Mouse (Mus musculus): ENCODE results near the gene Ints1. TPM values are rescaled to one million over a fixed set of nuclear protein-coding genes. Genes with fewer than 3 reads are reported as not detected.

Gene Ints1
- polyA plus RNA-seq, 1 experiment, result 40.1 TPM

GRCm38 (mm10) chr5:139796001-139796620, 20.6 kb upstream of the Ints1 start:
- WGBS, result 60% methylated on average over 9 of the region's 9 CpGs
- H3K27me3 ChIP-seq (replicated peaks; ENCODE audit: control insufficient read depth, insufficient read depth, low read length), result no peaks in the 10 kb centered on the region
- peak overlapping the region; percentile 99 for H3K27ac ChIP-seq (ENCODE audit: insufficient read depth, low read depth, low read length)
- peaks cover 48% of the 10 kb centered on the region for H3K4me1 ChIP-seq (ENCODE audit: control insufficient read depth, insufficient read depth, low read length)
- TF ChIP-seq POLR2A (IDR thresholded peaks at IDR 0.05; ENCODE audit: low read depth, low read length) (no peak), CTCF (conservative IDR thresholded peaks at IDR 0.05; ENCODE audit: insufficient read depth, insufficient read length, low read depth, low read length) (no peak)
- H3K4me3 ChIP-seq (ENCODE audit: insufficient read depth, low read depth, low read length), result no peak overlapping the region
- no peak for DNase-seq
- H3K36me3 ChIP-seq (ENCODE audit: control insufficient read depth, insufficient read depth, low read length), result no peaks in the 10 kb centered on the region; the same call in none of the 2 replicates

GRCm38 (mm10) chr5:139794938-139795337, 19.5 kb upstream of the Ints1 start:
- peak; percentile 39 for DNase-seq
- 34% methylated on average over 10 of the region's 10 CpGs for WGBS
- TF ChIP-seq POLR2A (IDR thresholded peaks at IDR 0.05; ENCODE audit: low read depth, low read length), result no peak
- no peak for TF ChIP-seq CTCF (conservative IDR thresholded peaks at IDR 0.05; ENCODE audit: insufficient read depth, insufficient read length, low read depth, low read length)
- H3K4me1 ChIP-seq (ENCODE audit: control insufficient read depth, insufficient read depth, low read length), result peaks cover 50% of the 10 kb centered on the region
- H3K4me3 ChIP-seq (ENCODE audit: insufficient read depth, low read depth, low read length), result no peak overlapping the region
- H3K27ac ChIP-seq (ENCODE audit: insufficient read depth, low read depth, low read length), result peak overlapping the region; percentile 24
- no peaks in the 10 kb centered on the region for H3K27me3 ChIP-seq (replicated peaks; ENCODE audit: control insufficient read depth, insufficient read depth, low read length)
- no peaks in the 10 kb centered on the region; the same call in 1 of the 2 replicates for H3K36me3 ChIP-seq (ENCODE audit: control insufficient read depth, insufficient read depth, low read length)

- H3K4me3 ChIP-seq (ENCODE audit: insufficient read depth, low read depth, low read length), result no peak overlapping the region
- no peaks in the 10 kb centered on the region for H3K27me3 ChIP-seq (replicated peaks; ENCODE audit: control insufficient read depth, insufficient read depth, low read length)
- DNase-seq, result no peak
- peak overlapping the region; percentile 85 for H3K27ac ChIP-seq (ENCODE audit: insufficient read depth, low read depth, low read length)
- H3K36me3 ChIP-seq (ENCODE audit: control insufficient read depth, insufficient read depth, low read length), result no peaks in the 10 kb centered on the region; the same call in 1 of the 2 replicates
- WGBS, result 76% methylated on average over 5 of the region's 5 CpGs
- peaks cover 50% of the 10 kb centered on the region for H3K4me1 ChIP-seq (ENCODE audit: control insufficient read depth, insufficient read depth, low read length)
- TF ChIP-seq CTCF (conservative IDR thresholded peaks at IDR 0.05; ENCODE audit: insufficient read depth, insufficient read length, low read depth, low read length), result no peak
- no peak for TF ChIP-seq POLR2A (IDR thresholded peaks at IDR 0.05; ENCODE audit: low read depth, low read length)
Observed at GRCm38 (mm10) chr5:139794137-139794536, 18.7 kb upstream of the Ints1 start.

- peak overlapping the region; percentile 34 for H3K4me3 ChIP-seq (ENCODE audit: insufficient read depth, low read depth, low read length)
- DNase-seq, result peak; percentile 91
- H3K27ac ChIP-seq (ENCODE audit: insufficient read depth, low read depth, low read length), result peak overlapping the region; percentile 97
- H3K27me3 ChIP-seq (replicated peaks; ENCODE audit: control insufficient read depth, insufficient read depth, low read length), result no peaks in the 10 kb centered on the region
- H3K4me1 ChIP-seq (ENCODE audit: control insufficient read depth, insufficient read depth, low read length), result peaks cover 50% of the 10 kb centered on the region
- no peaks in the 10 kb centered on the region for H3K36me3 ChIP-seq (ENCODE audit: control insufficient read depth, insufficient read depth, low read length)
- TF ChIP-seq POLR2A (IDR thresholded peaks at IDR 0.05; ENCODE audit: low read depth, low read length) (no peak), CTCF (conservative IDR thresholded peaks at IDR 0.05; ENCODE audit: insufficient read depth, insufficient read length, low read depth, low read length) (no peak)
- WGBS, result 19% methylated on average over 11 of the region's 11 CpGs
Observed at GRCm38 (mm10) chr5:139793338-139794089, 18.0 kb upstream of the Ints1 start.

- Histone ChIP-seq H3K4me1 (ENCODE audit: control insufficient read depth, insufficient read depth, low read length) (peaks cover 50% of the 10 kb centered on the region), H3K36me3 (ENCODE audit: control insufficient read depth, insufficient read depth, low read length) (no peaks in the 10 kb centered on the region), H3K27ac (ENCODE audit: insufficient read depth, low read depth, low read length) (peak overlapping the region; percentile 97), H3K4me3 (ENCODE audit: insufficient read depth, low read depth, low read length) (peak overlapping the region; percentile 67), H3K27me3 (replicated peaks; ENCODE audit: control insufficient read depth, insufficient read depth, low read length) (no peaks in the 10 kb centered on the region)
- peak; percentile 67 for DNase-seq
- WGBS, result 12% methylated on average over 3 of the region's 3 CpGs
- TF ChIP-seq CTCF (conservative IDR thresholded peaks at IDR 0.05; ENCODE audit: insufficient read depth, insufficient read length, low read depth, low read length) (no peak), POLR2A (IDR thresholded peaks at IDR 0.05; ENCODE audit: low read depth, low read length) (no peak)
Observed at GRCm38 (mm10) chr5:139792966-139793337, 17.5 kb upstream of the Ints1 start.

GRCm38 (mm10) chr5:139792159-139792775, 16.8 kb upstream of the Ints1 start:
- DNase-seq, result no peak
- 9% methylated on average over 11 of the region's 11 CpGs for WGBS
- Histone ChIP-seq H3K4me1 (ENCODE audit: control insufficient read depth, insufficient read depth, low read length) (peaks cover 45% of the 10 kb centered on the region), H3K4me3 (ENCODE audit: insufficient read depth, low read depth, low read length) (peak overlapping the region; percentile 67), H3K27me3 (replicated peaks; ENCODE audit: control insufficient read depth, insufficient read depth, low read length) (no peaks in the 10 kb centered on the region), H3K36me3 (ENCODE audit: control insufficient read depth, insufficient read depth, low read length) (no peaks in the 10 kb centered on the region), H3K27ac (ENCODE audit: insufficient read depth, low read depth, low read length) (peak overlapping the region; percentile 97)
- TF ChIP-seq CTCF (conservative IDR thresholded peaks at IDR 0.05; ENCODE audit: insufficient read depth, insufficient read length, low read depth, low read length), result no peak
- no peak for TF ChIP-seq POLR2A (IDR thresholded peaks at IDR 0.05; ENCODE audit: low read depth, low read length)
